Mouse (Mus musculus) lung, postnatal 14 days (tissue): ENCODE data around the gene Bach1.

Experiments used
- DNase-seq: peaks from one replicate; pipeline ENCODE4 v3.0.0; 2021

The Bach1 gene

GRCm38 (mm10) chr16:87698692-87699305 lies at the start of gene Bach1:
Bach1 (plus strand) TSS chr16:87698945.
- peak; percentile 98 for DNase-seq

GRCm38 (mm10) chr16:87652344-87652743 lies 46.4 kb upstream of the Bach1 start:
- DNase-seq = no peak

GRCm38 (mm10) chr16:87652924-87653323 lies 45.8 kb upstream of the Bach1 start:
- DNase-seq = no peak

- DNase-seq = no peak
Observed at GRCm38 (mm10) chr16:87654016-87654575, 44.6 kb upstream of the Bach1 start.

GRCm38 (mm10) chr16:87655005-87655404 lies 43.7 kb upstream of the Bach1 start:
- DNase-seq = no peak

- DNase-seq = peak; percentile 34
Observed at GRCm38 (mm10) chr16:87655579-87655978, 43.2 kb upstream of the Bach1 start.

- no peak for DNase-seq
Observed at GRCm38 (mm10) chr16:87656771-87657170, 42.0 kb upstream of the Bach1 start.

- no peak for DNase-seq
Observed at GRCm38 (mm10) chr16:87657291-87657690, 41.5 kb upstream of the Bach1 start.

GRCm38 (mm10) chr16:87661024-87661471 lies 37.7 kb upstream of the Bach1 start:
- DNase-seq = peak; percentile 58

GRCm38 (mm10) chr16:87661636-87662035 lies 37.1 kb upstream of the Bach1 start:
- no peak for DNase-seq

GRCm38 (mm10) chr16:87662528-87662927 lies 36.2 kb upstream of the Bach1 start:
- no peak for DNase-seq

GRCm38 (mm10) chr16:87663890-87664289 lies 34.9 kb upstream of the Bach1 start:
- peak; percentile 35 for DNase-seq

- DNase-seq = no peak
Observed at GRCm38 (mm10) chr16:87665246-87665645, 33.5 kb upstream of the Bach1 start.

- no peak for DNase-seq
Observed at GRCm38 (mm10) chr16:87665752-87666619, 32.8 kb upstream of the Bach1 start.

GRCm38 (mm10) chr16:87666620-87667004 lies 32.1 kb upstream of the Bach1 start:
- no peak for DNase-seq

GRCm38 (mm10) chr16:87668002-87668401 lies 30.7 kb upstream of the Bach1 start:
- DNase-seq = no peak

GRCm38 (mm10) chr16:87670091-87670820 lies 28.5 kb upstream of the Bach1 start:
- DNase-seq = no peak

- DNase-seq = no peak
Observed at GRCm38 (mm10) chr16:87670821-87671165, 28.0 kb upstream of the Bach1 start.

- no peak for DNase-seq
Observed at GRCm38 (mm10) chr16:87671336-87671735, 27.4 kb upstream of the Bach1 start.

- no peak for DNase-seq
Observed at GRCm38 (mm10) chr16:87673155-87673554, 25.6 kb upstream of the Bach1 start.

GRCm38 (mm10) chr16:87676182-87676581 lies 22.6 kb upstream of the Bach1 start:
- no peak for DNase-seq

GRCm38 (mm10) chr16:87678667-87679066 lies 20.1 kb upstream of the Bach1 start:
- DNase-seq = no peak

GRCm38 (mm10) chr16:87680912-87681634 lies 17.7 kb upstream of the Bach1 start:
- no peak for DNase-seq
